Mouse (Mus musculus) kidney, embryonic 15.5 days (tissue): ENCODE measurements around the gene Papola. TPM values are rescaled to one million over a fixed set of nuclear protein-coding genes. Genes with fewer than 3 reads are reported as not detected.
"Not testable (repeated sequence)": the region's sequence is repeated elsewhere in the genome, so short reads cannot be mapped to it uniquely, and the experiment has no call there.

Experiments
- ATAC-seq: fragments of 200-750 bp; cut with Nextera tagmentation; replicated peaks from 2 replicates; pipeline ENCODE4 v1.8.0; 2017; ENCODE audit warnings: moderate TSS enrichment; ENCODE audit not compliant: low FRiP score
- H3K27ac ChIP-seq: fragments of 300-500 bp; sonication (generic); 2 replicates; pipeline ENCODE4 v1.5.1; 2015; ENCODE audit warnings: mild to moderate bottlenecking, inconsistent platforms
- H3K27me3 ChIP-seq: fragments of 300-500 bp; sonication (generic); 2 replicates; pipeline ENCODE4 v1.6.1; 2015; ENCODE audit warnings: inconsistent platforms
- H3K36me3 ChIP-seq: fragments of 300-500 bp; sonication (generic); 2 replicates; pipeline ENCODE4 v1.6.1; 2015; ENCODE audit warnings: inconsistent platforms
- H3K4me1 ChIP-seq: fragments of 300-500 bp; sonication (generic); 2 replicates; pipeline ENCODE4 v1.6.1; 2015; ENCODE audit warnings: inconsistent platforms
- H3K4me2 ChIP-seq: fragments of 300-500 bp; sonication (generic); 2 replicates; pipeline ENCODE4 v1.6.1; 2015; ENCODE audit warnings: moderate library complexity, mild to moderate bottlenecking, inconsistent platforms
- H3K4me3 ChIP-seq: fragments of 300-500 bp; sonication (generic); replicated peaks from 2 replicates; pipeline ENCODE4 v1.5.1; 2015; ENCODE audit warnings: mild to moderate bottlenecking, inconsistent platforms
- H3K9ac ChIP-seq: fragments of 300-500 bp; sonication (generic); 2 replicates; pipeline ENCODE4 v1.6.1; 2015; ENCODE audit warnings: mild to moderate bottlenecking, inconsistent platforms
- H3K9me3 ChIP-seq: fragments of 300-500 bp; sonication (generic); replicated peaks from 2 replicates; pipeline ENCODE4 v1.6.1; 2016; ENCODE audit warnings: inconsistent platforms
- WGBS: fragments of 180-500 bp; shearing (Covaris S2); methylation state at CpG from one replicate; pipeline ENCODE4 v1.1.7; 2015; ENCODE audit warnings: mixed read lengths; 5-methylcytosine and 5-hydroxymethylcytosine counted together
- polyA plus RNA-seq: library from polyadenylated mRNA; unstranded; fragments of >200 nt; fragmentation: Nextera tagmentation; extraction: Ambion mirVana; gene quantifications from 2 replicates; pipeline ENCODE4 v1.2.1, GENCODE M21; 2015

The Papola gene
- polyA plus RNA-seq, 1 experiment from 2014 or later: 209 TPM

- WGBS: 92% methylated on average over 7 of the region's 7 CpGs
- H3K9ac ChIP-seq: no peak overlapping the region
- H3K36me3 ChIP-seq: peaks cover 92% of the 10 kb centered on the region
- no peak overlapping the region for H3K4me3 ChIP-seq
- H3K4me2 ChIP-seq: no peak overlapping the region
- no peaks in the 10 kb centered on the region for H3K4me1 ChIP-seq
- H3K27ac ChIP-seq: no peak overlapping the region
- no peaks in the 10 kb centered on the region for H3K27me3 ChIP-seq
- no peak for ATAC-seq
- no peaks in the 10 kb centered on the region for H3K9me3 ChIP-seq
Measured at GRCm38 (mm10) chr12:105807416-105807815, 22.9 kb downstream of the Papola start.

GRCm38 (mm10) chr12:105808945-105809344 lies 24.5 kb downstream of the Papola start:
- Histone ChIP-seq H3K9ac (no peak overlapping the region), H3K4me2 (no peak overlapping the region), H3K9me3 (no peaks in the 10 kb centered on the region), H3K36me3 (peaks cover 91% of the 10 kb centered on the region), H3K4me1 (no peaks in the 10 kb centered on the region), H3K27me3 (no peaks in the 10 kb centered on the region), H3K4me3 (no peak overlapping the region), H3K27ac (no peak overlapping the region)
- no peak for ATAC-seq
- WGBS: 55% methylated on average over 3 of the region's 3 CpGs

DNA sequence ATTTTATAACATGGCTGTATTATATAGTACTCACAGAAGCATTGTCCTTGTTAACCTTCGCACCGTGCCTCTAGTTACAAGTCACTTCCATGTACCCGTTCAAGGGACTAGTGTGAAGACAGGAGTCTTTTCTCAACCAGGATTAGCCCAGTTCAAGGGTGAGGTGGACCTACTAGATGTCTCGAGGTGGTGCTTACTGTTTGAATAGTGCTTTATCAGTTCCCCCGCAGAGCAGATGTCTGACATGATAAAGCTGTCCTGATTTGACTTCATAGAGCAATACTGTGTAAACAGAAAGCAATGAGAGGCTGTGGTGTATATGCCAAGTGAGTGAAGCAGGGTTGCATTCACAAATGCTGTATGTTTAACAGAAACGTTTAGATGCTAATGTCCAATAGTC lies 26.1 kb downstream of the Papola start:
- Histone ChIP-seq H3K27me3 (no peaks in the 10 kb centered on the region), H3K9me3 (no peaks in the 10 kb centered on the region), H3K36me3 (peaks cover 91% of the 10 kb centered on the region), H3K4me3 (no peak overlapping the region), H3K4me1 (no peaks in the 10 kb centered on the region), H3K27ac (no peak overlapping the region), H3K4me2 (no peak overlapping the region), H3K9ac (no peak overlapping the region)
- 88% methylated on average over 6 of the region's 6 CpGs for WGBS
- no peak for ATAC-seq

DNA sequence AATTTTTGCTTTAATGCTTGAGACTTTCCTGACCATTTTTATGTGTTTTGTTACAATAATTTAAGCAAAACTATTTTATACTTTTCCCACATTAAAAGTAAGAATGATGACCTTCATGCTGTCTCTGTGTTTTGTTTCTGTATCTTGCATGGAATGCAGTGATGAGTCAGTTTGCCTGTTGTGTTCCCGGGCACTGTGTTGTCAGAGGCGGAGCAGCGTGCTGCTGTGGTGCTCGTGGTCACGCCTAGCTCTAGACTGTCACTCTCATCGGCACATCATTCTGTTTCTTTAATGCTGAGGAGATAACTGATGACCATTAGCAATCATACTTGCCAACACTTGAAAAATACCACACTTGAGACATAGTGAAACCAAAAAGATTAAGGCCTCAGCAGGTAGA lies 29.5 kb downstream of the Papola start:
- no peak overlapping the region for H3K9ac ChIP-seq
- no peak overlapping the region for H3K4me2 ChIP-seq

DNA sequence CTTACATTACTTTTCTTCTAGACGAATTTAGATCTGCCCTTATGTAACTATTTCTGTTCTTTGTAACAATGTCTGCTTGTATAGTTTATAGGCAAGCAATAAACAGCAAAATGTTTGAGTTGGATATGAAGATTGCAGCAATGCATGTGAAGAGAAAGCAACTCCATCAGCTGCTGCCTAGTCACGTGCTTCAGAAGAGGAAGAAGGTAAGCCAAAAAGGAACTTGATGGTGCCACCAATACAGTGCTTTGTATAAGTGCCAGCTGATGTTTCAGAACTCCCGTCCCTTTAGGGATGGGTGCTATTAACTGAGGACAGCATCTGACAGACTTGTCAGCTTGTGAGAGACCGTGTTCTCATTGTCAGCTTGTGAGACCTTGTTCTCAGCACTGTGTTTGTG lies 39.0 kb downstream of the Papola start:
- Histone ChIP-seq H3K27me3 (no peaks in the 10 kb centered on the region), H3K9me3 (no peaks in the 10 kb centered on the region), H3K4me1 (no peaks in the 10 kb centered on the region), H3K9ac (no peak overlapping the region), H3K36me3 (peaks cover 93% of the 10 kb centered on the region), H3K4me3 (no peak overlapping the region), H3K27ac (no peak overlapping the region), H3K4me2 (no peak overlapping the region)
- no peak for ATAC-seq
- 84% methylated on average over 4 of the region's 4 CpGs for WGBS

More for the DNA sequence above, 29.5 kb downstream of the Papola start:
- Histone ChIP-seq H3K9me3 (no peaks in the 10 kb centered on the region), H3K27ac (no peak overlapping the region), H3K4me1 (peaks cover 5% of the 10 kb centered on the region; the same call in 1 of the 2 replicates), H3K36me3 (peaks cover 76% of the 10 kb centered on the region), H3K4me3 (no peak overlapping the region), H3K27me3 (no peaks in the 10 kb centered on the region)
- WGBS: 91% methylated on average over 6 of the region's 6 CpGs
- ATAC-seq: no peak

- Histone ChIP-seq H3K4me1 (no peaks in the 10 kb centered on the region), H3K4me3 (no peak overlapping the region), H3K9me3 (no peaks in the 10 kb centered on the region), H3K27ac (no peak overlapping the region), H3K36me3 (peaks cover 95% of the 10 kb centered on the region), H3K9ac (no peak overlapping the region), H3K4me2 (no peak overlapping the region), H3K27me3 (no peaks in the 10 kb centered on the region)
- ATAC-seq: no peak
- WGBS: 86% methylated on average over 8 of the region's 8 CpGs
Measured at GRCm38 (mm10) chr12:105824743-105825142, 40.2 kb downstream of the Papola start.

GRCm38 (mm10) chr12:105825266-105825665 lies 40.8 kb downstream of the Papola start:
- Histone ChIP-seq H3K4me3 (no peak overlapping the region), H3K4me1 (no peaks in the 10 kb centered on the region), H3K9me3 (no peaks in the 10 kb centered on the region), H3K27ac (no peak overlapping the region), H3K9ac (no peak overlapping the region), H3K27me3 (no peaks in the 10 kb centered on the region), H3K4me2 (no peak overlapping the region), H3K36me3 (peaks cover 93% of the 10 kb centered on the region)
- ATAC-seq: no peak
- WGBS: 93% methylated on average over 4 of the region's 4 CpGs

GRCm38 (mm10) chr12:105832541-105832940 lies 48.0 kb downstream of the Papola start:
- H3K27me3 ChIP-seq: no peaks in the 10 kb centered on the region
- H3K4me1 ChIP-seq: no peaks in the 10 kb centered on the region
- no peak overlapping the region for H3K4me3 ChIP-seq
- peaks cover 90% of the 10 kb centered on the region for H3K36me3 ChIP-seq
- no peak overlapping the region for H3K4me2 ChIP-seq
- no peak for ATAC-seq
- WGBS: 80% methylated on average over 6 of the region's 6 CpGs
- no peaks in the 10 kb centered on the region for H3K9me3 ChIP-seq
- H3K27ac ChIP-seq: no peak overlapping the region
- no peak overlapping the region for H3K9ac ChIP-seq

DNA sequence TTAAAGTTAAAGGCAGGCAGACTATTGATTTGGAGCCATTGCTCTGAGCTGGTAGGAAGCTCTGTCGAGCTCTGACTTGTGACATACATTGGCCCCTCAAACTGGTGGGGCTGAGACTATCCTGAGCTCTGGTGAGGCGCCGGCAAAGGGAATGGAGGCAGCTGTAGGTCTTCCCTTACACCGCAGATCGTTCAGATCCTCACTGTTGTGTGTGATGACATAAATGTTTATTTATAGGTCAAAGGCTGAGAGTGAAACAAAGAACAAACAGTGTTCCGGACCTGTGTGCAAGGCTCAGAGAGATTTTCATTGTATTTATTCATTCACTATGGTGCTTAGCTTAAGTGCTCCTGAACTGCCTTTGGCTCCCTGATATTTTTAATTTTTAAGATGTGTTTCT lies 50.4 kb downstream of the Papola start:
- 64% methylated on average over 6 of the region's 6 CpGs for WGBS
- H3K27ac ChIP-seq: no peak overlapping the region
- H3K36me3 ChIP-seq: peaks cover 88% of the 10 kb centered on the region
- ATAC-seq: no peak
- no peaks in the 10 kb centered on the region for H3K9me3 ChIP-seq
- H3K27me3 ChIP-seq: no peaks in the 10 kb centered on the region
- no peaks in the 10 kb centered on the region for H3K4me1 ChIP-seq
- no peak overlapping the region for H3K4me2 ChIP-seq
- H3K9ac ChIP-seq: no peak overlapping the region
- H3K4me3 ChIP-seq: no peak overlapping the region

DNA sequence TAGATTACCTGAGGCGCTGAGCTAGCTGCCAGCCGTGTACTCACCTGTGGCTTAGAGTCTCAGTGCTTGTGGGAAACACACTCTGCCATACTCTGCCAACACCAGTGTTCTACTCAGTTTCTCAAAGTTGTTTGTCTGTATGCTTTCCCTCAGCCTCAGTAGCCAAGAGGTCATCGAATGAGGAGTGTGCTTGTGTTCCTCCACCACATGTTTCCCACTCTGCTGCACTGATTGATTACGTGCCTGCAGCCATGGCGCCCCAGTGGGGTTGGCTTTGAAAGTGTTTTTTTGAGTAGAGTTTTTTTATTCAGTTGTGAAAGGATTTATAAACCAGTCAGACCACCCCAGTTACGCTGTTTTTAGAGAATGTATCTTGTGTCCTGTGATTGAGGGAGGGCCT lies 51.1 kb downstream of the Papola start:
- Histone ChIP-seq H3K27ac (no peak overlapping the region), H3K9ac (no peak overlapping the region), H3K4me2 (no peak overlapping the region), H3K9me3 (no peaks in the 10 kb centered on the region), H3K4me1 (no peaks in the 10 kb centered on the region), H3K4me3 (no peak overlapping the region), H3K27me3 (no peaks in the 10 kb centered on the region), H3K36me3 (peaks cover 89% of the 10 kb centered on the region)
- no peak for ATAC-seq
- WGBS: 78% methylated on average over 6 of the region's 6 CpGs

GRCm38 (mm10) chr12:105836196-105836595 lies 51.7 kb downstream of the Papola start:
- Histone ChIP-seq H3K27ac (no peak overlapping the region), H3K9ac (no peak overlapping the region), H3K4me1 (no peaks in the 10 kb centered on the region), H3K36me3 (peaks cover 89% of the 10 kb centered on the region), H3K27me3 (no peaks in the 10 kb centered on the region), H3K4me3 (no peak overlapping the region), H3K9me3 (no peaks in the 10 kb centered on the region), H3K4me2 (no peak overlapping the region)
- WGBS: 67% methylated on average over 2 of the region's 2 CpGs
- no peak for ATAC-seq

- no peak for ATAC-seq
Measured at GRCm38 (mm10) chr12:105839096-105839495, 54.6 kb downstream of the Papola start.

GRCm38 (mm10) chr12:105840545-105840944 lies 56.1 kb downstream of the Papola start:
- not testable (repeated sequence) for H3K9ac ChIP-seq, H3K4me1 ChIP-seq, H3K9me3 ChIP-seq, H3K27ac ChIP-seq, H3K27me3 ChIP-seq, H3K4me2 ChIP-seq, ATAC-seq, H3K4me3 ChIP-seq
- WGBS: 94% methylated on average over 8 of the region's 8 CpGs
- peaks cover 79% of the 10 kb centered on the region for H3K36me3 ChIP-seq

More at GRCm38 (mm10) chr12:105839096-105839495, 54.6 kb downstream of the Papola start:
- Histone ChIP-seq H3K27me3 (no peaks in the 10 kb centered on the region), H3K27ac (no peak overlapping the region), H3K4me3 (no peak overlapping the region), H3K4me2 (no peak overlapping the region), H3K9me3 (no peaks in the 10 kb centered on the region), H3K9ac (no peak overlapping the region), H3K4me1 (no peaks in the 10 kb centered on the region), H3K36me3 (peaks cover 83% of the 10 kb centered on the region)
- WGBS: 79% methylated on average over 4 of the region's 4 CpGs
